Mouse (Mus musculus) heart, postnatal 4 days (tissue): ENCODE data around the gene Cep112. TPM values are rescaled to one million over a fixed set of nuclear protein-coding genes. Genes with fewer than 3 reads are reported as not detected.

ENCODE experiments used
- DNase-seq: peaks from one replicate; pipeline ENCODE4 v3.0.0; 2021
- total RNA-seq, 2 experiments: library from RNA; stranded (reverse); gene quantifications; 2 replicates each; pipeline ENCODE4 v1.2.3; 2021

Gene Cep112
- total RNA-seq, 2 experiments from 2014 or later = 16.2 to 17.2 TPM

DNA sequence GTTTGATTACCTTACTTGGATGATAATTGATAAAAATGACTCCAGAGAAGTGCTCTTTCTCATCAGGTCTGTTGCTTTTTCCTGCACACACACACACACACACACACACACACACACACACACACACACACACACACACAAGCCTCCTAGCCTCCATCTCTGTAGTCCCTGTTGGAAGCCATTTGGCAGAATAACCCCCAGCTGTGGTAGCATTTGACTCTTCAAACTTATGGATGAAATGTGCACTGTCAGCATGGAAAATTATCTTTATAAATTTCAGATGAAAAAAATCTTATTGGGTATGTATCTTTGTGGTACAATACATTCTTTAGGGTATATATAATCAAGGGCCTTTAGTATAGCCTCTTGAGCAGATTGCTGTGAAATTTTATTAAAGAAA is 181.8 kb downstream of the Cep112 start:
- DNase-seq = no peak

DNA sequence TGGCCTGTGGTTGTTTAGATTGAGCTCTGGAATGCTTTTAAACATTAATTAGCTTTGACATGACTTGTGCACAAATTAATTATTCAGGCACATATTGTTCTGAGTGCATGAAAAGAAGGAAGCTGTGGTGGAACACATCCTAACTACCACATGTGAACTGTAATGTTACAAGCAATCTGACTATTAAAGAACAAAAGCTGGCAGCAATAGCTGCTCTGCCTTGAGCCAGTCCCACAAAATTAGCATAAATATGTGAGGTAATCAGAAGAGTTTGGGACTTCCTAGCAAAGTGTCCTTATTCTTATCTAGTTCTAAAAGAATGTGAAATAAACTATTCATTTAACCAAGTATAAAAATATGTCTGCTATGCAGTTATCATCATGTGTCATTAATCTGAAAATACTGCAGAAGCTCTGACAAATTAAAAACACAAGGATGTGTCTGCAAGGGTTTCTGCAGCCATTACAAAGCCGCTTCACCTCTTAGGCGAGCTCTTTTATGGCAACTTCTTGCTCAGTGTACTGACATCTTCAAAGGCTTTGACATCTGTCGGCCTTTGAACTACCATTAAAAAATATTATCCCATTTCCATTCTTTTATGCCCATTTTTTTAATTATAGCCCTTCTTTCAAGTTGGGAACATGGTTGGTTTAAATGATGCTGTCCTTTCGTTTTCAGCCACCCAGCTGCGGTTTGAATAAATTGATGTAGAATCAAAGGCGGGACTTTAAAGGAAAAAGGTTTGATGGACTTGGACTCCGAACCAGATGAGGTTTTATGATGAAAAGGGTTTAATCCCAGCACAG is 195.8 kb downstream of the Cep112 start:
- DNase-seq = no peak

DNA sequence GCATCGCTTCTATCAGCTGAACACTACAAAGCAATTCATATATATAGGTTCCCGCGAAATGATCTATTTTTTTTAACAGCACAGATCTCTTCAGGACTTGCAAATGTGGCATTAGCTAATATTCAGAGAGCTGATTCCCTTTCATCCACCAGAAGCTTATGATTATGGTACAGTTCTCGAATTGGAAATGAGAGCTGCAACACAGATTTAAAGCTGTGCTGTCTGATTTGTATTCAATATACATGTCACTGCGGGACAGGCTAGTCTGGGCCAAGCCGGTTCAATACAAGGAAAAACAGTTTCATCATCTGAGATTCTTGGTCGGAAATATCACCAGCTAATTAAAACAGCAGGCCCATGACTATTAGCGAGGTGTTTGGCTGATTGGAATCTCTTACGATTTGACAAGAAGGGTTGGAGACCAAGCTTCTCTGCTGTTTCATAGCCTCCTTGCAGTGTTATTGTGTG is 196.5 kb downstream of the Cep112 start:
- no peak for DNase-seq

DNA sequence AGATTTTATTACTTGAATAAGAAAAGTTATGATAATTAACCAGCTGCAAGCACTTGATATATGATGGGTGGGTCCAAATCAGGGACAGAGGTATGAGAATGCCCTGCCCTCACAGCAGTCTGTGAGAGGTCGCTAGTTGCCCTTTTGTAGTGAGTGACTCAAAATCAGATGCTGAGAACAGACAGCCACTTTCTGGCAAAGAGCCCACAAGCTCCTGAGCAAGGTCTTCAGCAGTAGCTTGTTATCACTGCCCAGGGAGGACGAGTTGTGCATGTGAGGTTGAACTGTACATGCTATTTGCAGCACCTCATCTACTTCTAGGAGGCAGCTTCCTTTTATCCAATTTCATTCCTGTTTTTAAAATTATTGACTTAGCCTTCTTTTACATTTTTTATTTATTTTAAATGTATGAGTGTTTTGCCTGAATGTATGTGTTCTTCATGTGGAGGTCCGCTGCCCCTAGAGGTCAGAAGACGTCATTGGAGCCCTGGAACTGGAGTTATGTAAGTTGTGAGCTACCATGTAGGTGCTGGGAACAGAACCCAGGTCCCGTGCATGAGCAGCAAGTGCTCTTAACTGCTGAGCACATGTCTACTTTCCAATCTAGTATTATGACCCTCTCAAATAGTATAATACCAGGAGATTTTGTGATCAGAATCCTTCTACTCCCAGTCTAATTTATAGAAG is 200.7 kb downstream of the Cep112 start:
- DNase-seq = no peak

GRCm38 (mm10) chr11:108637780-108638179 is 212.8 kb downstream of the Cep112 start:
- DNase-seq = no peak

DNA sequence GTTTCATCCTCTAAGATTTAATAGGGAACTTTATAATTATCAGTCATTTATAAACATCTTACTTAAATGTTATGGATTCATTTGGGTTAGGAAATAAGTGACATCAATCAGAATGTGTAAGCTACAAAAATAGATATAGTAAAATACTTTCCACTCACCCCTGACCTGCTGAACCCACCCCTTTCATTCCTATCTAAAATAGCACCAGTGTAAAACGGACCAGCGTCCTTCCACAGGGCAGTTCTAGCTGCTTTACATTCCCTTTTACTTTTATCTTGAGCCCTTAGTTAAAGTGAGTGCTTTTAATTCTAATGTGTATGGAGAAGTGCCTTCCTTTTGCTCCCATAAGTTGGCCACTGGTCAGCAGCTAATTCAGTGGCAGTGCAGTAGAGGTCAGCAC is 230.6 kb downstream of the Cep112 start:
- DNase-seq = no peak

- DNase-seq = no peak
Measured at GRCm38 (mm10) chr11:108682014-108682413, 257.0 kb downstream of the Cep112 start.

- no peak for DNase-seq
Measured at GRCm38 (mm10) chr11:108696563-108696962, 271.6 kb downstream of the Cep112 start.

- peak; percentile 83 for DNase-seq
Measured at GRCm38 (mm10) chr11:108752301-108752700, 327.3 kb downstream of the Cep112 start.

GRCm38 (mm10) chr11:108752765-108753164 is 327.8 kb downstream of the Cep112 start:
- DNase-seq = no peak

DNA sequence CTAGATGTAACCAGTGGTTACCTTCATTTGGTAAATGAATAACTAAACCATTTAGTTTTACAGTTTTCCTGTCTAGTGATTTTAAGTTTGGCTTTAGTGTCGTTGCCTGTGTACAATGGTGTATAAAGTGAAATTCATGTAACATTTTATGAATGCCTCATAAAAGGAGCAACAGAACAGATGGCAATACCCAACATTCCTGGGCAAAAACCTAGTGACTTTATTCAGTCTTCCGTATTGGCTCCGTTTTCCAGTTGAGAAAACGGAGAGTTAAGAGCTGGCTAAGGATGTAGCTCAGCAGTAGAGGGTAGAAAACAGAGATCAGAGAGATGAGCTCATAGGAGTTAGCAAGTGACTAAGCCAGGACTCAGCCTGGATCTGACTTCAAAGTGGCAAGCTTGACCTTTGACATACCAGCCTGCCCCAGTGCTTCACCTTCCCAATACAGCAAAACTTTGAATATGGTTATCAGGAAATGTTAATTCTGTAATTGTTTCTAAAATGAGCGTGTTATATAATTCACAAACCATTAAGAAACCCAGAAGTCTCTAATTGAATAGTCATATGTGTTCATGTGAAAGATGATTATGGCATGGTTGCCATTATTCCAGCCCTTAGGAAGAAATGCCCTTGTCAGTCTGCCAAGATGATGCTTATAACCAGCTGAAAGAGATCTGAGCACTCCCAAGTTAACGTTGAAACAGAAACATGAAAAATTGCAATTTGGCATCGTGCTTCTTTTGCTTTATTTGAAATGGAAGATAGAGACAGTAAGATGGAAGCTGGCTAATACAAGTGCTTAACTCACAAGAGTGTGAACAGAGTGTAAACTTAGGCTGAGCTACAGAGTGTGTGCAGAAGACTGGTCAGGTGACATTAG is 328.6 kb downstream of the Cep112 start:
- no peak for DNase-seq

DNA sequence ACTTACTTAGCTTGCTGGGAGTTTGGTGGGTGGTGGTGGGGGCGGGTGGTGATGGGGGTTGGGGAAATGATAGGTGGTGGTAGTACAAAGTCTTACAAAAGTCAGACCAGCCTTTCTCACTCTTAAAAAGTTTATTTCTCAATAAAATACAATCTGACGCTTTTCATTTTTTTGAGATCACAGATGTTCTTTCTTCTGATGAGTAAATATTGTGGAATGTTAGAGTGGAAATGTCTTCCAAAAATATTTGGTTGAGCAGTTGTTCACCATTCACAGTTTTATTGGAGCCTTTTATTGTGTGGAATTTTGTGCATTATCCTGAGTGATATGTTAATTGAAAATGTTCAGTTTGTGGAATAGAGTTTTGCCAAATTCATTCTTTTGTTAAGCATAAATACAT is 332.2 kb downstream of the Cep112 start:
- DNase-seq = no peak

DNA sequence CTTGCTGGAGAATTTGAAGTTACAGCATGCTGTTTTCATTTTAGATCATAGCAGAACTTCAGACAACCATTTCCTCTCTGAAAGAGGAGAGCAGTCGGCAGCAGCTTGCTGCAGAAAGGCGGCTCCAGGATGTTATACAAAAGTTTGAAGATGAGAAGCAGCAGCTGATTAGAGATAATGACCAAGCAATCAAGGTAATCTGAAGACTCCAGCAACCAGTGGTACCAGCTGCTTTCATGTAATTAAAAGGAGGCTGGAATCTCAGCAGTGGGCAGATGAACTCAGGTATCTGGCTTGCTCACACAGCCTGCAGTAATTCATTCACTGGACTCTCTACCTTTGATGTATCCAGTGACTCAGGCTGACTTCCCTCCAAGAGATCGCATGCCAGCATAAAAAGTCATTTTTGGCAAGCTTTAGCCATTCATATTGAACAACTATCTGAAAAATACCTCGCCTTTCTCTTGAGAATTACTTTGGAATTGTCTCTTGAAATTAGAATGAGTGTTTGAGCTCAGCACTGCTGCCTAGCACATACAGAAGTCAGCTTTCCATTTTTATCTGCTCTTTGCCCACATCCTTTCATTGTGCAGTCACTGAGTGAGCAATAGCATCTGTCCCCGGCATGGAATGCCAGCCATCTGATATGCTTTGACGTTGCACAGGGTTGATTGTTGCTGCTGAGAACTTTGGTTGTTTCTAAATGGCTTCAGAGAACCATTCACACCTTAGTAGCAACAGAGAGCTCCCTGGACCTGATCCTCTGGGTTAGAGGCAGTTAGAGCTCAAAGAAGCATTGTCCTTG is 332.8 kb downstream of the Cep112 start:
- DNase-seq = no peak

- no peak for DNase-seq
Measured at GRCm38 (mm10) chr11:108770064-108770463, 345.1 kb downstream of the Cep112 start.

DNA sequence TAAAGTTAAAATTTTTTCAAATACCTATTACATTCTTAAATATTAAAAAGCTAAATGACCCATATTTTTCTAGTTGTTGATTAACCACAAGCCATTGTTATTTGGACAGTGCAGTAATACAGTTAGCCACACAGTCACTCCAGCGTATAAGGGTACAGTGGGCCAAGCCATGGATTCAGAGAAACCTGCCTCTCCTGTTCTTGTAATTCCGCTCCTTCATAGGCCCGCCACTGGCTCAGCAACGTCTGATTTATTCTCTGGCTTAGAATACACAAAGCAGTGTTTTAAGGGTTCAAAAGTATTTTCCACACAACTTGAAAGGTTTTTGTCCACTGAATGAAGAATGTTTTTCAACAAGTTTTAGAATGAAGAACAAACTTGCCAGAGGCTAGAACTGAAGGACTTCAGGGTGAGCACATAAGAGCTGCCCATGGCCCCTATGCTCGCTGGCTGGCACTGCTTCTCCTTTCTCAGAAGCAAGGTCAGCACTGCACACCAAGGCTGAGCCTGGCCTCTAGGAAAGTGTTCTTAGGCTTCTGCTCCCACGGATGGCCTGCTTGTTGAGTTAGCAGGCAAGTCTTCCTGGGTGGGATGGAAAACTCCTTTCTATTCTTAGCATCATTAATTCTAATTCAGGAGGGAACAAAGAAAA is 349.2 kb downstream of the Cep112 start:
- DNase-seq = no peak

DNA sequence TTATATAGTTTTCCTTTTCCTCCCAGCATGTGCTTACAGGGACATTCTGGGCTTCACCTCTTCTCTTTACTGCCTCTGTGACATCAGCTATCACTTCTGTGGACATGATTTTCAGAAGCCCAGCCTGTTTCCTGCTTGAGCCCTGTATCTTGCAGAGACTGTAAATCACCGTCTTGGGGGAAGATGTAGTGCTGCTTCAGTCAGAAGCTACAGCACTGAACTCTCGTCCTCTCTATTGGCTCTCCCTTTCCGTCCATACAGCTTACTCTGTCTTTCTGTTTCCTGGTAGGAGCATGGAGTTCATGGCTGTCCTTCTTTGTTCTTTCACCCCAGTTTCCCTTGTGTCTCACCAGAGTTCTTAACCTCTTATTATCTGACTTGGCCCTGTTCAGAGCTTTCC is 352.2 kb downstream of the Cep112 start:
- no peak for DNase-seq

DNA sequence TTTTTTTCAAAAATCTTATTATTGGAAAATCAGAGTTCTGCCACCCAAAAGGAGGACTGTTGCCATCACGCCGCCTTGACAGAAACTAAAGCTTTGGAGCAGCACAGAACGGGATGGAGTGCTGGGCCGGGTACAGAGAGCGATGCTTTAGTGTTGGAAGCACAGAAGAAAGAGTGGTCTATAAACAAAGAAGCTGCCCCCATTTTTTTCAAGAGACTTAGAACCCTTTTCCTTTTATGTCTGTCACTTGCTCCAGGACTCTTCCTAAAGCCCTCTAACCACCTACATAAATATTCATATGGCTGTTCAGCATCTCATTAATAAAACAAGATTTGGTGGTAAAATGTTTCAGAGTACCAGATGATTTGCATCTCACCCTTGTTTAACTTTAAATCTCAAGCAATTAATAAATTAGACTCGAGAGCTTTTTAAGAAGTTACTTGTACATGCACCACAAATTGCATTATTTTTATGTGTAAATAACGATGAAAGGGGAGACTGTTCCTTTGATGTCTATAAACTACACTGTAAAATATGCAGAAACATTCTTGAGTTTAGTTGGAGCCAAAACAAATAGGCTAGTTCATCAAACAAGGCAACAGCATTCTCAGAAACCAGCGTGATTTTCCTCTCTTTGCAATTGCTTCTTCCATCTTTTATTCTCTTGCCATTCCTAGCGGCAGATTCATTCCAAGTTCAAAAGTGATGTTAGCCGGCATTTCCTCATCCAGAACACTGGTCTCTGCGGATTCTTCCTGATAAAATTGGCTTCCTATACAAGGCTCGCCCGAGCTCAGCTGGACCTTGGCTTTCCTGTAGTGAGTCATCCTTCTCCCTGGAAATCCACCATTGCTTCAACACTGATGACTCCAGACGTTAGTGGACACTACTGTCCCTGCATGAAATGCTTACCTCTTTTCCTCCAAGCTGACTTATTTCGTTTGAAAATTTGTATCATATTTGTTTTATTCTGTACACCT is 355.6 kb downstream of the Cep112 start:
- peak; percentile 17 for DNase-seq

GRCm38 (mm10) chr11:108798398-108798797 is 373.4 kb downstream of the Cep112 start:
- DNase-seq = no peak

DNA sequence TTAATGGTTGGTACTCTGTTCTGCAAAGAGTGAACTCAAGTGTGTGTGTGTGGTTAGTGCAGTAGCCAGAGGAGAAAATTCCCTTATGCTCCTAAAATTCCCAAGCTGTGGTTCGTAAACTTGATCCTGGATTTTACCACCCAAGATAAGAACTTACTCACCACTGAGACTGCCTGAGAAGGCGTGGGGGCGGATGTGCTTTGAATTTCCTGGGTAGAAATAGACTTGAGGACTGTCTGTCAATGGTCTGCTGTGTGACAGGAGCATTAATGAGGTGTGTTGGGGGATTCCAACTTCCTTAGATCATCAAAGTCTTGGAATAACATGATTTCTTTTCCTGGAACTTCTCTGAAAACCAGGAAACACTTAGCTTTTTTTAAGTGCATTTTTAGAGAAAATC is 374.7 kb downstream of the Cep112 start:
- no peak for DNase-seq

DNA sequence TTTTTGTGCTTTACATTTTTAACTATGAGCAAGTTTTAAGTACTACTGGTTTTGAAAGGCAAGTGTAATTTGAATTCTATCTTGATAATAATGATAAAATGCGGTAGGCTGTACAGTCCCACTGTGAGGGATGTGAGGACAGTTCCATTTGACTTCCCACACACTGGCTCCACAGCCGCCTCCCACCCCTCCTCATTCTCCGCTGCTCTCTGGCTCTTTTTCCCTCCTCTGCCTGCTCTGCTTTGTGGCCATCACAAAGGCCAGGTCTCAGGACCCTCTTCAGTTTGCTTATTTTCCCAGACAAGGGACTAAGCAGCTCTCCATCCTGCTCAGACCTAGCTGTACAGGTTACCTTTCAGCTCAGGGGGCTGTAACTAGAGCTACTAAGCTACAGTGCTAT is 379.0 kb downstream of the Cep112 start:
- no peak for DNase-seq
